Mouse (Mus musculus) liver, embryonic 14.5 days (tissue): ENCODE measurements around the gene Uckl1. TPM values are rescaled to one million over a fixed set of nuclear protein-coding genes. Genes with fewer than 3 reads are reported as not detected.

Experiments used
- ATAC-seq: fragments of 200-750 bp; cut with Nextera tagmentation; 2 replicates; pipeline ENCODE4 v1.8.0; 2017; ENCODE audit warnings: moderate number of reproducible peaks, mild to moderate bottlenecking, moderate library complexity; ENCODE audit not compliant: insufficient read depth
- DNase-seq, 3 experiments: peaks; one replicate each; pipeline ENCODE4 v3.0.0-alpha.2; 2012 to 2013; ENCODE audit warnings: low read depth in 3 of 3, low spot score in 3 of 3
- H3K27ac ChIP-seq: fragments of 300-500 bp; sonication (generic); 2 replicates; pipeline ENCODE4 v1.5.1; 2014; ENCODE audit warnings: moderate library complexity, mild to moderate bottlenecking, control low read depth, inconsistent platforms
- H3K27me3 ChIP-seq: fragments of 300-500 bp; sonication (generic); 2 replicates; pipeline ENCODE4 v1.6.1; 2014; ENCODE audit warnings: mild to moderate bottlenecking, low read length, moderate library complexity; ENCODE audit not compliant: control insufficient read depth, insufficient read depth
- H3K36me3 ChIP-seq: fragments of 300-500 bp; sonication (generic); replicated peaks from 2 replicates; pipeline ENCODE4 v1.6.1; 2014; ENCODE audit warnings: low read depth; ENCODE audit not compliant: control insufficient read depth, insufficient read depth
- H3K4me1 ChIP-seq, 2 experiments: fragments of 200-500 bp in 1 of 2; fragments of 300-500 bp in 1 of 2; sonication (generic) in 1 of 2; replicated peaks; 2 replicates each; pipeline ENCODE4 v1.6.1; 2012 to 2014; ENCODE audit warnings: antibody characterized with exemption in 1 of 2, inconsistent platforms in 1 of 2, low read length in 1 of 2; ENCODE audit not compliant: control insufficient read depth in 2 of 2, insufficient read depth in 2 of 2
- H3K4me2 ChIP-seq: fragments of 300-500 bp; sonication (generic); 2 replicates; pipeline ENCODE4 v1.6.1; 2014; ENCODE audit warnings: low read depth, mild to moderate bottlenecking, control low read depth, moderate library complexity
- H3K4me3 ChIP-seq, 2 experiments: fragments of 200-500 bp in 1 of 2; fragments of 300-500 bp in 1 of 2; sonication (generic) in 1 of 2; 2 replicates each; pipeline ENCODE4 v1.5.1; 2012 to 2014; ENCODE audit warnings: low read depth in 2 of 2, low read length in 2 of 2, mild to moderate bottlenecking in 2 of 2, control low read depth in 1 of 2, inconsistent platforms in 1 of 2, moderate library complexity in 1 of 2; ENCODE audit not compliant: insufficient read depth in 1 of 2
- H3K9ac ChIP-seq: fragments of 300-500 bp; sonication (generic); replicated peaks from 2 replicates; pipeline ENCODE4 v1.6.1; 2014; ENCODE audit warnings: mild to moderate bottlenecking, control low read depth, moderate library complexity
- H3K9me3 ChIP-seq: fragments of 300-500 bp; sonication (generic); 2 replicates; pipeline ENCODE4 v1.6.1; 2016; ENCODE audit warnings: low read length, mixed read lengths; ENCODE audit not compliant: control insufficient read depth
- CTCF ChIP-seq: IDR thresholded peaks from 2 replicates; pipeline ENCODE4 v1.5.1; 2016; ENCODE audit warnings: antibody characterized with exemption, low read depth, control low read depth
- EP300 ChIP-seq: IDR thresholded peaks from 2 replicates; pipeline ENCODE4 v1.6.1; 2016; ENCODE audit warnings: antibody characterized with exemption, low read depth
- WGBS: fragments of 180-500 bp; shearing (Covaris S2); extraction: QIAGEN DNeasy Blood & Tissue Kit; methylation state at CpG from one replicate; pipeline ENCODE4 v1.1.7; 2014; ENCODE audit not compliant: insufficient replicate concordance; 5-methylcytosine and 5-hydroxymethylcytosine counted together
- polyA plus RNA-seq, 2 experiments: library from polyadenylated mRNA; depleted of rRNA in 1 of 2; stranded (reverse) in 1 of 2; unstranded in 1 of 2; fragments of >200 nt; fragmentation: Nextera tagmentation in 1 of 2; extraction: Ambion mirVana in 1 of 2; gene quantifications; 2 replicates each; pipeline versions ENCODE4 v1.2.1 to v1.2.3; 2012 to 2014

Uckl1 gene
- polyA plus RNA-seq, 2 experiments = 18.7 to 33.3 TPM

- peaks cover 3% of the 10 kb centered on the region for H3K36me3 ChIP-seq
Measured at GRCm38 (mm10) chr2:181589732-181590105, 5.0 kb upstream of the Uckl1 start.

GRCm38 (mm10) chr2:181589011-181589731 is 4.5 kb upstream of the Uckl1 start:
- no peak for TF ChIP-seq CTCF
- no peak for TF ChIP-seq EP300
- Histone ChIP-seq H3K9me3 (no peaks in the 10 kb centered on the region), H3K4me3 (no peak overlapping the region), H3K27me3 (no peaks in the 10 kb centered on the region), H3K27ac (no peak overlapping the region), H3K4me2 (no peak overlapping the region), H3K9ac (no peak overlapping the region), H3K36me3 (peaks cover 3% of the 10 kb centered on the region), H3K4me1 (peaks cover 13 to 17% of the 10 kb centered on the region in 2 experiments)
- DNase-seq = no peak
- WGBS = 83% methylated on average over 10 of the region's 10 CpGs
- ATAC-seq = no peak

More at GRCm38 (mm10) chr2:181589732-181590105, 5.0 kb upstream of the Uckl1 start:
- Histone ChIP-seq H3K9me3 (no peaks in the 10 kb centered on the region), H3K27me3 (no peaks in the 10 kb centered on the region), H3K9ac (no peak overlapping the region), H3K4me1 (peaks cover 13 to 17% of the 10 kb centered on the region in 2 experiments), H3K27ac (no peak overlapping the region), H3K4me2 (no peak overlapping the region), H3K4me3 (no peak overlapping the region)
- TF ChIP-seq CTCF = no peak
- TF ChIP-seq EP300 = no peak
- WGBS = 89% methylated on average over 9 of the region's 9 CpGs
- ATAC-seq (no peak), DNase-seq (no peak)

GRCm38 (mm10) chr2:181588229-181588780 is 3.6 kb upstream of the Uckl1 start:
- Histone ChIP-seq H3K4me3 (no peak overlapping the region), H3K36me3 (peaks cover 3% of the 10 kb centered on the region), H3K27ac (no peak overlapping the region), H3K4me1 (peaks cover 13 to 17% of the 10 kb centered on the region in 2 experiments), H3K4me2 (no peak overlapping the region), H3K9ac (no peak overlapping the region), H3K9me3 (no peaks in the 10 kb centered on the region), H3K27me3 (no peaks in the 10 kb centered on the region)
- 81% methylated on average over 11 of the region's 11 CpGs for WGBS
- no peak for TF ChIP-seq CTCF
- TF ChIP-seq EP300 = no peak
- no peak for ATAC-seq
- no peak for DNase-seq

DNA sequence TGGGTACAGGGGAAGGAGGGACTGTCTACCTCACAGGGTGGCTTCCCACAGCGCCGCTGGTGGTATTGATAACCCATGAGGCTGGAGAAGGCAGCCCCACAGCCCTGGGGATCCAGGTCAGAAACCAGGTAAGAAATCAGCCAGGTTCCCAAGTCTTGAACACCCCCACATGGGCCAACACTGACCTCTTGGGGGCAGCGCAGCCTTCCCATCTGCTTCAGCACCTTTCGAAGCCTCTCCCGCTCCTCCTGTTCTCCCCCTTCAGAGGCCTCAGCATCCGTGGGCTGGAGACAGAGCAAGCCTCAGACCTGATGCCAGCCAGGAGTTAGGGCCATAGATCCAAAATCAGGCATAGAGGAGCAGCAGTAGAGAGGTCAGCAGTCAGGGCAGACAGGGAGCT is 3.1 kb upstream of the Uckl1 start:
- no peak overlapping the region for H3K9ac ChIP-seq
- H3K9me3 ChIP-seq = no peaks in the 10 kb centered on the region
- no peaks in the 10 kb centered on the region for H3K27me3 ChIP-seq
- ATAC-seq (no peak), DNase-seq (no peak)
- H3K4me1 ChIP-seq = peaks cover 13 to 14% of the 10 kb centered on the region in 2 experiments
- WGBS = 69% methylated on average over 6 of the region's 6 CpGs
- H3K4me2 ChIP-seq = no peak overlapping the region
- TF ChIP-seq CTCF = peak; percentile 34; the same call in 1 of the 2 replicates
- TF ChIP-seq EP300 = no peak
- H3K4me3 ChIP-seq = no peak overlapping the region
- H3K36me3 ChIP-seq = peaks cover 3% of the 10 kb centered on the region
- no peak overlapping the region for H3K27ac ChIP-seq

- ATAC-seq (no peak), DNase-seq (no peak)
- Histone ChIP-seq H3K4me1 (peaks cover 10 to 11% of the 10 kb centered on the region in 2 experiments), H3K4me3 (no peak overlapping the region), H3K27me3 (no peaks in the 10 kb centered on the region), H3K4me2 (no peak overlapping the region), H3K36me3 (peaks cover 3% of the 10 kb centered on the region), H3K9ac (no peak overlapping the region), H3K9me3 (no peaks in the 10 kb centered on the region), H3K27ac (no peak overlapping the region)
- TF ChIP-seq CTCF (no peak), EP300 (no peak)
- WGBS = 81% methylated on average over 3 of the region's 3 CpGs
Measured at GRCm38 (mm10) chr2:181586124-181586523, 1.4 kb upstream of the Uckl1 start.
